Mouse (Mus musculus): ENCODE data around the gene Trim68. TPM values are rescaled to one million over a fixed set of nuclear protein-coding genes. Genes with fewer than 3 reads are reported as not detected.

The Trim68 gene
- polyA plus RNA-seq (2015; fragmentation: Nextera tagmentation; extraction: Ambion mirVana) = 9.3 and 12.3 TPM in 2 replicates

GRCm38 (mm10) chr7:102686944-102687501 lies at the start of gene Trim68:
TSS of gene Trim68 (minus strand) at chr7:102687327.
- Histone ChIP-seq H3K4me3 (peak within 1 kb of the TSS; percentile 56), H3K9me3 (no peaks in the 10 kb centered on the region), H3K27me3 (no peaks in the 10 kb centered on the region), H3K9ac (peak within 1 kb of the TSS; percentile 77), H3K27ac (replicated peaks) (peak within 1 kb of the TSS; percentile 68), H3K4me1 (replicated peaks) (peaks cover 5% of the 10 kb centered on the region; the same call in 1 of the 2 replicates), H3K4me2 (peak within 1 kb of the TSS; percentile 61), H3K36me3 (no peaks in the 10 kb centered on the region)
- under 1% methylated on average over 40 of the region's 40 CpGs for WGBS
- peak; percentile 100 for ATAC-seq (ENCODE audit: low read depth)

DNA sequence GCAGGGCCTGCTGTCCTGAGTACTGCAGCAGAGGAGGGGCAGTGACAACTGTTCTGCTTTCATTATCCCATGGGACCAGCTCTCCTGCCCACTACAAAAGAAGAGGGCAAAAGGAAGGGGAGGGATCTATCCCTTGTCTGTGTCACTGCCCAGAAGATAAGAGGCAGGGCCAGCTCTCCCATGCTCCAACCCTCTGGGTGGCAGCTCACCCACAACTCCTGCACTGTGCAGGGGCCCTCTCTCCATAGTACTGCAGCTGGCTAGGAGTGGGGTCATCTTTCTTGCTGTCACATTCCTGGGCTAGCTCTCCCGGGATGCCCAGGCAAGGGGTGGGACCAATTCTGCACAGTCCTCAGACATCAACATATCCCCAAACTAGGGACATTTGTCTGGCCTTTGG lies 46.7 kb upstream of the Trim68 start:
- Histone ChIP-seq H3K9ac (no peak overlapping the region), H3K4me1 (replicated peaks) (no peaks in the 10 kb centered on the region), H3K4me2 (no peak overlapping the region), H3K9me3 (no peaks in the 10 kb centered on the region), H3K27me3 (no peaks in the 10 kb centered on the region), H3K27ac (replicated peaks) (no peak overlapping the region), H3K36me3 (no peaks in the 10 kb centered on the region), H3K4me3 (no peak overlapping the region)
- 56% methylated on average over 1 of the region's 1 CpGs for WGBS
- ATAC-seq (ENCODE audit: low read depth) = no peak

DNA sequence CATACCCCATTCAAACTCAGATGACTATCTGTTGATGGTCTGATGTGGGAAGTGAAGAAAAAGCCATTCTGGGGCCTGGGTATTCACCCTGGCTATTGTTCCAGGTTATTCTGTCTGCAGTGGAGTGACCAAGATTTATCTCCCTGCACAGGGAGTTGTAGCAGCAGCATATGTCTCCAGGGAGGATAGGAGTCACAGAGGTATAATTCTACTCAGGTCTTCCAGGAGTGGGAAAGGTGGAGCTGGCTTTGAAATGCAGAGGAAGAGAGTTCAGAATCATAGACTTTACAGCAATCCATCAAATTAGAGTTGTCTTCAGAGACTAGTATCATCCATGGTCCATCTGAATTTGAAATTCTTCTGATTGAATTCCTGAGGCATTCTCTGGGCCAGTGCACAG lies 40.3 kb upstream of the Trim68 start, which contains the start of gene Olfr559:
TSS of gene Olfr559 (minus strand) at position 101 of the 400 bp plus-strand sequence.
- no peaks in the 10 kb centered on the region for H3K36me3 ChIP-seq
- H3K27me3 ChIP-seq = no peaks in the 10 kb centered on the region
- no peak within 1 kb of the TSS for H3K27ac ChIP-seq (replicated peaks)
- H3K9ac ChIP-seq = no peak within 1 kb of the TSS
- H3K4me1 ChIP-seq (replicated peaks) = no peaks in the 10 kb centered on the region
- no peak within 1 kb of the TSS for H3K4me2 ChIP-seq
- no peak within 1 kb of the TSS for H3K4me3 ChIP-seq
- no peaks in the 10 kb centered on the region for H3K9me3 ChIP-seq
- ATAC-seq (ENCODE audit: low read depth) = no peak

- H3K9me3 ChIP-seq = no peaks in the 10 kb centered on the region
- H3K4me3 ChIP-seq = no peak within 1 kb of the TSS
- ATAC-seq (ENCODE audit: low read depth) = no peak
- no peak within 1 kb of the TSS for H3K4me2 ChIP-seq
- no peaks in the 10 kb centered on the region for H3K36me3 ChIP-seq
- no peak within 1 kb of the TSS for H3K27ac ChIP-seq (replicated peaks)
- H3K4me1 ChIP-seq (replicated peaks) = no peaks in the 10 kb centered on the region
- no peaks in the 10 kb centered on the region for H3K27me3 ChIP-seq
- H3K9ac ChIP-seq = no peak within 1 kb of the TSS
- 56% methylated on average over 1 of the region's 1 CpGs for WGBS
These were observed 31.8 kb upstream of the Trim68 start, which contains the start of gene Olfr33 for GRCm38 (mm10) chr7:102718970-102719369. TSS of gene Olfr33 (minus strand) at chr7:102719070.

- Histone ChIP-seq H3K9ac (no peak within 1 kb of the TSS), H3K4me1 (replicated peaks) (no peaks in the 10 kb centered on the region), H3K9me3 (no peaks in the 10 kb centered on the region), H3K27me3 (no peaks in the 10 kb centered on the region), H3K4me3 (no peak within 1 kb of the TSS), H3K27ac (replicated peaks) (no peak within 1 kb of the TSS), H3K36me3 (no peaks in the 10 kb centered on the region), H3K4me2 (no peak within 1 kb of the TSS)
- ATAC-seq (ENCODE audit: low read depth) = no peak
These were observed 14.8 kb upstream of the Trim68 start, which contains the start of gene Olfr558 for GRCm38 (mm10) chr7:102701915-102702314. TSS of gene Olfr558 (plus strand) at chr7:102702215.

GRCm38 (mm10) chr7:102698461-102698860 lies 11.3 kb upstream of the Trim68 start:
- 94% methylated on average over 7 of the region's 7 CpGs for WGBS
- Histone ChIP-seq H3K27ac (replicated peaks) (no peak overlapping the region), H3K9ac (no peak overlapping the region), H3K4me2 (no peak overlapping the region), H3K27me3 (no peaks in the 10 kb centered on the region), H3K9me3 (no peaks in the 10 kb centered on the region), H3K4me3 (no peak overlapping the region), H3K36me3 (no peaks in the 10 kb centered on the region), H3K4me1 (replicated peaks) (no peaks in the 10 kb centered on the region)
- ATAC-seq (ENCODE audit: low read depth) = no peak

GRCm38 (mm10) chr7:102695358-102696125 lies 8.4 kb upstream of the Trim68 start, which contains the start of gene Olfr557:
TSS of gene Olfr557 (plus strand) at chr7:102695910.
- H3K9me3 ChIP-seq = no peaks in the 10 kb centered on the region
- no peak within 1 kb of the TSS for H3K4me2 ChIP-seq
- 82% methylated on average over 5 of the region's 5 CpGs for WGBS
- H3K36me3 ChIP-seq = no peaks in the 10 kb centered on the region
- ATAC-seq (ENCODE audit: low read depth) = no peak
- H3K4me1 ChIP-seq (replicated peaks) = no peaks in the 10 kb centered on the region
- H3K9ac ChIP-seq = no peak within 1 kb of the TSS
- H3K27me3 ChIP-seq = no peaks in the 10 kb centered on the region
- no peak within 1 kb of the TSS for H3K27ac ChIP-seq (replicated peaks)
- H3K4me3 ChIP-seq = no peak within 1 kb of the TSS

DNA sequence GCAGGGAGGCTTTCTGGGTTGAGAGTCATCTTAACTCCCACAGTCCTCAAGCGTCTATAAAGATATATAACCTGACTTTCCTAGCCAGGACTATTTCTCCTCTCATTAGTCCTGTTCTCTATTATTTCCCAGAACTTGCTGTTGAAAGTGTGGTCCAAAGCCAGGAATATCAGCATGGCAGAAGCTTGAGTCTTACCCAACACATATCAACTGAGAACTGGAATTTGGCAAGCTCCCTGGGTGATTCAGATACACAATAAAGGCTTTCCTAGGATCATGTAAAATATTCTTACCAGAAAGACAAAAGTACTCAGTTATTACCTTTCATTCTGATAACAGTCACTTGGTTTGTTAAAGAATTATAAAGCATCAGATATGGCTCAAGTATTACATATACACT lies 5.2 kb downstream of the Trim68 start:
- H3K9ac ChIP-seq = no peak overlapping the region
- no peak overlapping the region for H3K27ac ChIP-seq (replicated peaks)
- no peaks in the 10 kb centered on the region for H3K4me1 ChIP-seq (replicated peaks)
- no peaks in the 10 kb centered on the region for H3K9me3 ChIP-seq
- H3K36me3 ChIP-seq = 0 out of 2 replicates have a peak, but pooled peaks cover 8% of the 10 kb centered on the region
- H3K4me2 ChIP-seq = no peak overlapping the region
- no peak overlapping the region for H3K4me3 ChIP-seq
- WGBS = 97% methylated on average over 1 of the region's 1 CpGs
- H3K27me3 ChIP-seq = no peaks in the 10 kb centered on the region
- no peak for ATAC-seq (ENCODE audit: low read depth)

GRCm38 (mm10) chr7:102676225-102676624 lies 10.9 kb downstream of the Trim68 start:
- H3K27me3 ChIP-seq = no peaks in the 10 kb centered on the region

GRCm38 (mm10) chr7:102665378-102665777 lies 21.7 kb downstream of the Trim68 start:
- H3K4me3 ChIP-seq = no peak overlapping the region
- no peaks in the 10 kb centered on the region for H3K36me3 ChIP-seq
- H3K27ac ChIP-seq (replicated peaks) = no peak overlapping the region
- no peak overlapping the region for H3K4me2 ChIP-seq
- no peaks in the 10 kb centered on the region for H3K27me3 ChIP-seq
- WGBS = 54% methylated on average over 2 of the region's 2 CpGs
- H3K9ac ChIP-seq = no peak overlapping the region
- ATAC-seq (ENCODE audit: low read depth) = no peak
- no peaks in the 10 kb centered on the region for H3K9me3 ChIP-seq
- H3K4me1 ChIP-seq (replicated peaks) = no peaks in the 10 kb centered on the region

More at GRCm38 (mm10) chr7:102676225-102676624, 10.9 kb downstream of the Trim68 start:
- no peak overlapping the region for H3K27ac ChIP-seq (replicated peaks)
- H3K4me3 ChIP-seq = no peak overlapping the region
- no peaks in the 10 kb centered on the region for H3K9me3 ChIP-seq
- no peaks in the 10 kb centered on the region for H3K4me1 ChIP-seq (replicated peaks)
- ATAC-seq (ENCODE audit: low read depth) = no peak
- no peak overlapping the region for H3K4me2 ChIP-seq
- H3K36me3 ChIP-seq = 0 out of 2 replicates have a peak, but pooled peaks cover 8% of the 10 kb centered on the region
- 82% methylated on average over 2 of the region's 2 CpGs for WGBS
- no peak overlapping the region for H3K9ac ChIP-seq

DNA sequence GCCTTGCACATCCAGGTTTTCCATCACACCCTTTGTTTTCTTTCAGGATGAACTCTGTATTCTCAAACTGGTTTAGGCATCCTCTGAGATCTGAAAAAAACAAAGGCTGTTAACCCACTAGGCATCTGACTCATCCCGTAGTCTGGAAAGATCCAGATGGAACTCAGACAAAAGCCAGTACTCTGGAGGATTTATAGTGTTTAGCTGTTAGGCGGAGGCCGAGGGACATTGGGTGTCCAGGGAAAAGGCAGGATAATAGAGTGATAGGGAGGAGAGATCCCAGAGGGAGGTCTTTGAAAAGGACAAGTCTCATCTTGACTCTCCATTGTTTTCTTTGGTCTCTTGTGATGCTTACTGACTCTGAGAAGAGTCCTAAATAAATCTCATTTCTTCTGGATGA lies 22.5 kb downstream of the Trim68 start, which contains the start of gene Olfr556:
TSS of gene Olfr556 (plus strand) at position 301 of the 400 bp plus-strand sequence.
- no peak within 1 kb of the TSS for H3K4me3 ChIP-seq
- no peak within 1 kb of the TSS for H3K4me2 ChIP-seq
- WGBS = 11% methylated on average over 3 of the region's 3 CpGs
- H3K9me3 ChIP-seq = no peaks in the 10 kb centered on the region
- no peak within 1 kb of the TSS for H3K27ac ChIP-seq (replicated peaks)
- ATAC-seq (ENCODE audit: low read depth) = no peak
- H3K9ac ChIP-seq = no peak within 1 kb of the TSS
- no peaks in the 10 kb centered on the region for H3K27me3 ChIP-seq
- H3K36me3 ChIP-seq = no peaks in the 10 kb centered on the region
- H3K4me1 ChIP-seq (replicated peaks) = no peaks in the 10 kb centered on the region

GRCm38 (mm10) chr7:102658523-102658922 lies 28.6 kb downstream of the Trim68 start, which contains the start of gene Olfr555:
TSS of gene Olfr555 (plus strand) at chr7:102658823.
- H3K4me3 ChIP-seq = no peak within 1 kb of the TSS
- no peak for ATAC-seq (ENCODE audit: low read depth)
- no peaks in the 10 kb centered on the region for H3K9me3 ChIP-seq
- H3K36me3 ChIP-seq = no peaks in the 10 kb centered on the region
- no peak within 1 kb of the TSS for H3K9ac ChIP-seq
- no peak within 1 kb of the TSS for H3K27ac ChIP-seq (replicated peaks)
- 72% methylated on average over 1 of the region's 1 CpGs for WGBS
- no peak within 1 kb of the TSS for H3K4me2 ChIP-seq
- no peaks in the 10 kb centered on the region for H3K4me1 ChIP-seq (replicated peaks)
- H3K27me3 ChIP-seq = no peaks in the 10 kb centered on the region
